Mouse (Mus musculus) ES-Bruce4 (cell line): ENCODE data around the gene Dmwd. TPM values are rescaled to one million over a fixed set of nuclear protein-coding genes. Genes with fewer than 3 reads are reported as not detected.

ENCODE experiments used
- H3K27ac ChIP-seq: 2 replicates; pipeline ENCODE4 v1.5.1; 2012; ENCODE audit warnings: low read length, inconsistent platforms; ENCODE audit not compliant: insufficient read depth
- H3K27me3 ChIP-seq: 2 replicates; pipeline ENCODE4 v1.6.1; 2012; ENCODE audit warnings: mild to moderate bottlenecking, low read length, inconsistent platforms; ENCODE audit not compliant: control insufficient read depth, poor library complexity, insufficient read depth, severe bottlenecking
- H3K36me3 ChIP-seq: 2 replicates; pipeline ENCODE4 v1.6.1; 2012; ENCODE audit warnings: inconsistent platforms, mild to moderate bottlenecking, low read length, moderate library complexity; ENCODE audit not compliant: control insufficient read depth, poor library complexity, insufficient read depth, severe bottlenecking
- H3K4me1 ChIP-seq: one replicate; pipeline ENCODE4 v1.8.1; 2011; ENCODE audit warnings: low read length; ENCODE audit not compliant: control insufficient read depth, insufficient read depth
- H3K4me3 ChIP-seq: 2 replicates; pipeline ENCODE4 v1.5.1; 2011; ENCODE audit warnings: low read depth, mild to moderate bottlenecking, low read length
- H3K9ac ChIP-seq: 2 replicates; pipeline ENCODE4 v1.6.1; 2012; ENCODE audit warnings: low read depth, mild to moderate bottlenecking, inconsistent platforms; ENCODE audit not compliant: poor library complexity, severe bottlenecking
- H3K9me3 ChIP-seq: replicated peaks from 2 replicates; pipeline ENCODE4 v1.6.1; 2012; ENCODE audit warnings: mild to moderate bottlenecking, low read length, inconsistent platforms; ENCODE audit not compliant: control insufficient read depth, poor library complexity, insufficient read depth, severe bottlenecking
- CTCF ChIP-seq: IDR thresholded peaks from one replicate; pipeline ENCODE4 v1.8.1; 2011; ENCODE audit warnings: low read depth, low read length
- EP300 ChIP-seq: IDR thresholded peaks from 2 replicates; pipeline ENCODE4 v1.6.1; 2011; ENCODE audit warnings: low read depth, low read length; ENCODE audit not compliant: insufficient read depth
- POLR2A ChIP-seq: IDR thresholded peaks from one replicate; pipeline ENCODE4 v1.8.1; 2011; ENCODE audit warnings: low read length; ENCODE audit not compliant: insufficient read depth
- polyA plus RNA-seq: library from polyadenylated mRNA; stranded (reverse); fragments of >200 nt; gene quantifications from 2 replicates; pipeline ENCODE4 v1.2.4, GENCODE M21; 2011; ENCODE audit warnings: low read depth; ENCODE audit not compliant: missing spikeins, insufficient read depth, insufficient read length

The Dmwd gene
- polyA plus RNA-seq, 1 experiment = 45.1 TPM

- TF ChIP-seq CTCF = peak; percentile 28
- TF ChIP-seq POLR2A = no peak
- no peak for TF ChIP-seq EP300
- Histone ChIP-seq H3K27me3 (no peaks in the 10 kb centered on the region), H3K9ac (no peak overlapping the region), H3K36me3 (peaks cover 3% of the 10 kb centered on the region), H3K4me3 (no peak overlapping the region), H3K27ac (no peak overlapping the region), H3K9me3 (no peaks in the 10 kb centered on the region), H3K4me1 (no peaks in the 10 kb centered on the region)
These were observed 1.5 kb upstream of the Dmwd start for GRCm38 (mm10) chr7:19074494-19074893.

GRCm38 (mm10) chr7:19075231-19075630, 796 bp upstream of the Dmwd start:
- Histone ChIP-seq H3K9ac (no peak overlapping the region), H3K27ac (no peak overlapping the region), H3K36me3 (peaks cover 3% of the 10 kb centered on the region), H3K9me3 (no peaks in the 10 kb centered on the region), H3K27me3 (no peaks in the 10 kb centered on the region), H3K4me3 (no peak overlapping the region), H3K4me1 (no peaks in the 10 kb centered on the region)
- TF ChIP-seq POLR2A = no peak
- TF ChIP-seq EP300 = no peak
- TF ChIP-seq CTCF = no peak

- H3K27me3 ChIP-seq = no peaks in the 10 kb centered on the region
- H3K4me3 ChIP-seq = peak overlapping the region; percentile 89
- H3K9me3 ChIP-seq = no peaks in the 10 kb centered on the region
- H3K4me1 ChIP-seq = no peaks in the 10 kb centered on the region
- TF ChIP-seq CTCF (no peak), EP300 (no peak), POLR2A (no peak)
- no peak overlapping the region for H3K27ac ChIP-seq
- peak overlapping the region; percentile 99 for H3K9ac ChIP-seq
- peaks cover 12% of the 10 kb centered on the region for H3K36me3 ChIP-seq
These were observed 562 bp downstream of the Dmwd start for GRCm38 (mm10) chr7:19076586-19076991.

GRCm38 (mm10) chr7:19077761-19078160, 1.7 kb downstream of the Dmwd start:
- TF ChIP-seq EP300 = no peak
- TF ChIP-seq POLR2A = no peak
- TF ChIP-seq CTCF = no peak
- no peaks in the 10 kb centered on the region for H3K9me3 ChIP-seq
- H3K27me3 ChIP-seq = no peaks in the 10 kb centered on the region
- no peak overlapping the region for H3K4me3 ChIP-seq
- 0 out of 2 replicates have a peak overlapping the region, but pooled peaks have one; percentile 99 for H3K9ac ChIP-seq
- peaks cover 12% of the 10 kb centered on the region for H3K36me3 ChIP-seq
- H3K27ac ChIP-seq = no peak overlapping the region
- H3K4me1 ChIP-seq = no peaks in the 10 kb centered on the region

GRCm38 (mm10) chr7:19078732-19079131, 2.7 kb downstream of the Dmwd start:
- H3K27ac ChIP-seq = no peak overlapping the region
- no peak overlapping the region for H3K4me3 ChIP-seq
- no peaks in the 10 kb centered on the region for H3K4me1 ChIP-seq
- TF ChIP-seq CTCF (no peak), EP300 (no peak), POLR2A (no peak)
- H3K27me3 ChIP-seq = no peaks in the 10 kb centered on the region
- no peaks in the 10 kb centered on the region for H3K9me3 ChIP-seq
- H3K36me3 ChIP-seq = peaks cover 12% of the 10 kb centered on the region
- H3K9ac ChIP-seq = no peak overlapping the region

GRCm38 (mm10) chr7:19080451-19080950, 4.5 kb downstream of the Dmwd start:
- no peaks in the 10 kb centered on the region for H3K9me3 ChIP-seq
- no peaks in the 10 kb centered on the region for H3K27me3 ChIP-seq
- no peak for TF ChIP-seq EP300
- TF ChIP-seq POLR2A = no peak
- no peak for TF ChIP-seq CTCF
- H3K36me3 ChIP-seq = peaks cover 12% of the 10 kb centered on the region
- no peak overlapping the region for H3K4me3 ChIP-seq
- no peak overlapping the region for H3K27ac ChIP-seq
- H3K9ac ChIP-seq = no peak overlapping the region
- peaks cover 2% of the 10 kb centered on the region for H3K4me1 ChIP-seq
